Mouse (Mus musculus): Measurements from ENCODE around the gene Vav1. TPM values are rescaled to one million over a fixed set of nuclear protein-coding genes. Genes with fewer than 3 reads are reported as not detected.

The Vav1 gene
- total RNA-seq (2021) = 1 to 10 TPM; 2.1 to 3.4 TPM
- long read RNA-seq, experiment 1, partial matches to known transcripts = 0 of 1 reads
- long read RNA-seq, experiment 1, other reads (novel, unspliced or antisense) = 1 of 1 reads
- long read RNA-seq, experiment 2, partial matches to known transcripts = 0 of 9 reads
- long read RNA-seq, experiment 2, other reads (novel, unspliced or antisense) = 9 of 9 reads

DNA sequence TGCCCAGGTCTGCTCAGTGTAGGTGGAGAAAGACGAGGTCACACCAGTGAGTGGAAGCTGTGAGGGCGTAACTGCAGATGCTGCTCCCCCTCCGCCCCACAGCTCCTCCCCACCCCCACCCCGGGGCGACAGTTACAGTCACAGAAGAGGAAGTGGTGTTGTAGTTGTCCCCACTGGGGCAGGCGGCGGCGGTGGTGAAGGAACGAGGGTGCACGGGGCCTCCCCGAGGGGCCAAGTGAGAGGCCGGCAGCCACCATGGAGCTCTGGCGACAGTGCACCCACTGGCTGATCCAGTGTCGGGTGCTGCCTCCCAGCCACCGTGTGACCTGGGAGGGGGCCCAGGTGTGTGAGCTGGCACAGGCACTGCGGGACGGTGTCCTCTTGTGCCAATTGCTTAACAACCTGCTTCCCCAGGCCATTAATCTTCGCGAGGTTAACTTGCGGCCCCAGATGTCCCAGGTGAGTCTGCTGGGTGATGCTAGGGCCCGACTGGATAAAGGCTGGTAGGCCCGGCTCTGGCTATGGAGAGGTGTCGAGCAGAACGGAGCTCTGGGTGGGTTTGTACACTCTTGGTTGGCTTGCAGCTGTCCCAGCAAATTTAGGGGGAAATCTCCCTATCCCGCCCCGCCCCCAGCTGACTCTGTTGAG is at the start of gene Vav1:
Gene Vav1, plus strand, starts transcription at position 158 of the 648 bp plus-strand sequence.
- no peak for DNase-seq (ENCODE audit: low spot score in 2 of 2)

- DNase-seq (ENCODE audit: low spot score in 2 of 2) = no peak
These were observed 48.8 kb upstream of the Vav1 start for GRCm38 (mm10) chr17:57229851-57230727.

DNA sequence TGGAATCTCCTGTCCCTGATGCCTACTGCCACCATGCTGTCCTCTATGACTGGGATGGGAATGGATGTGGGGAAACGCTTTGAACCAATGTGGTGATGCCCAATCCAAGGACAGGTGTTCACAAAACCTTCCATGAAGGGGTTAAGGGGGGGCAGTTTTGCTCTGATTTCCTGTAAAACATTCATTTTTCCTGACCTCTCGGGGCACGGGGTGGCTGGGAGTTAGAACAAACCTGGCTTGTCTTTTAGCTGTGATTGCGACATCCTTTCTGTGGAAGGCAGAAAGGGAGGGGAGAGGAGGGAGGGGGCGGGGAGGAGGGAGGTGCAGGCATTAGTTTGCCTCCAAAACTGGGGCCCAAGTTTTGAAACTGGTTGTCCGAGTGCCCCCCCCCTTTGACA is 48.2 kb upstream of the Vav1 start:
- DNase-seq (ENCODE audit: low spot score in 2 of 2) = no peak

DNA sequence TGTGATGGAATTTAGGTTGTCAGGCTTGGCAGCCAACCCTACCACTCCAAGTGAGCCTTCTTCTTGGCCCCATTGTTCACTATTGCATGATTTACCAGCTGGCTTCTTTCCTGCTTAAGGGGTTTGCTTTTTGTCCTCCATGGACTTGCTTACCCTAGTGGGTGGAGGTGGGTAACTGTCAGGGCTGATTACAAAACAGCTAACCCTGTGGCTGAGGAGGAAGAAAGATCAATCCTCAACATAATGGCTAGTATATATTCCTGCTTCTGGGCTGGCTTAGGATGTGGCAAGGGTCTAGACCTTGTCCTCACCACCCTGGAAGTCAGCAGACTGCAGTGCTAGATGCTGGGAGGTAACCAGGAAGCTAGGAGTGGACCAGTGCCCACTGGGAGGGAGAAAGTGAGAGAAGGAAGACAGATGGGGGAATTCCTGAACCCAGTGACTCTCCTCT is 47.6 kb upstream of the Vav1 start:
- no peak for DNase-seq (ENCODE audit: low spot score in 2 of 2)

GRCm38 (mm10) chr17:57232200-57232599 is 46.7 kb upstream of the Vav1 start:
- DNase-seq (ENCODE audit: low spot score in 2 of 2) = no peak

- no peak for DNase-seq (ENCODE audit: low spot score in 2 of 2)
These were observed 45.9 kb upstream of the Vav1 start for GRCm38 (mm10) chr17:57233038-57233437.

DNA sequence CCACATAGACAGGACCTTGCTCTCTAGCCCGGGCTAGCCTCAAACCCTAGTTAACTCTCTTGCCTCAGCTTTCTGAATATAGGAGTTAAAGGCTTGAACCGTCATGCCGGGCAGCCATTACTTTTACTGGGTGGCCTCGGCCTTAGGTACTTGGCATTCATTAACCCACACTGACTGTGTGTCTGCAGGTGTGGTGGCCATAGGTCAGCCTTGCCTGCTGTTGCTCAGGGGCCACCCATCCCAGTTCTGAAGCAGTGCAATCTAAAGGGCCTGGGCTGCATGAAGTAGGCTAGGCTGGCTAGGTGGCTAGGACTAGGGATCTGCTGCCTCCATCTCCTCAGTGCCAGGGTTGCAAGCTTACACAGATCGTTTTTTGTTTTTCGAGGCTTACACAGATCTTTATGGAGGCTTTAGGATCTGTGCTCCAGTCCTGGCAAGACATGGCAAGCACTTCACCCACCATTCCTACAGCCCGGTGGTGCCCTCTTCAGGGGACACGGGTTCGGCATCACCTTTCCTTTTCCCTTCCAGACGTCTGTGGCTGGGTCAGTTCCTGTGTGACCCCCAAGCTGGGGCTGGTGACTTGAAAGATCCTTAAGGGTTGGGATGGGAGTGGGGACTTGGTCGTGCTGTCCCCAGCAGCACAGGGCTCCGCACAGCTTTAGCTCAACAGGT is 44.5 kb upstream of the Vav1 start:
- no peak for DNase-seq (ENCODE audit: low spot score in 2 of 2)

- no peak for DNase-seq (ENCODE audit: low spot score in 2 of 2)
These were observed 43.1 kb upstream of the Vav1 start for GRCm38 (mm10) chr17:57235803-57236202.

GRCm38 (mm10) chr17:57237181-57237580 is 41.7 kb upstream of the Vav1 start:
- DNase-seq (ENCODE audit: low spot score in 2 of 2) = no peak

DNA sequence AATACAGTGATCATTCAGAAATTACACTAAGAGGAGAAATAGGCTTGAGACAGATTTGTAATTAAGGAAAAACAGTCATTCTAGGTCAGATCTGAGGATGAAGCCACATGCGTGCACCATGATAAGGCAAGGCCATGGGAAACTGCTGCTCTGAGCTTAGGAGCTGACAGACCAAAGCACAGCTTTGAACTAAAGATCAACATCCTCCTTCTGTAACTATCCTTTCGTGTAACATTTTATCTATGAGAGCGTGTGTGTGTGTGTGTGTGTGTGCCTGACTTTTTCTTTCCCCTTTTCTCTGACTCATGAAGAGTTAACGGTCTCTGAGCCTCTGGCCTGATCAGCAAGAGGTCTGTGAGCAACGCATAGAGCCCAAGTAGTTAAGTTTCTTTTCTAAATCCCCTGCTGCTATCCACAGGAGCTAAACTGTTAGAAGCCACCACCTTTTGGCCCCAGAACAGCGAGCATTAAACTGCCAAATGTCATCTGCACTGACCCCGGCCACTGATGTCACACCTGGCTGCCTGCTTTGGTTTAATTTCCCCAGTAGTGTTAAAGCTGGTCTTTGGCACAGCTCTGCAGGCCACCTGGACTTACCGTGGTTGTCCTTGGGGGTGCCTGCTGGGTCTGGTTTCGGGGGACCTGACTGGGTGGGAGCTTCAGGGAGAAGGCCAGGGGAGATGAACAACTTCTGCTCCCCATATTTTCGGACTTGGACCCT is 35.1 kb upstream of the Vav1 start:
- DNase-seq (ENCODE audit: low spot score in 2 of 2) = no peak

GRCm38 (mm10) chr17:57245311-57245929 is 33.5 kb upstream of the Vav1 start:
- DNase-seq (ENCODE audit: low spot score in 2 of 2) = no peak

- no peak for DNase-seq (ENCODE audit: low spot score in 2 of 2)
These were observed 32.1 kb upstream of the Vav1 start for GRCm38 (mm10) chr17:57246663-57247392.

DNA sequence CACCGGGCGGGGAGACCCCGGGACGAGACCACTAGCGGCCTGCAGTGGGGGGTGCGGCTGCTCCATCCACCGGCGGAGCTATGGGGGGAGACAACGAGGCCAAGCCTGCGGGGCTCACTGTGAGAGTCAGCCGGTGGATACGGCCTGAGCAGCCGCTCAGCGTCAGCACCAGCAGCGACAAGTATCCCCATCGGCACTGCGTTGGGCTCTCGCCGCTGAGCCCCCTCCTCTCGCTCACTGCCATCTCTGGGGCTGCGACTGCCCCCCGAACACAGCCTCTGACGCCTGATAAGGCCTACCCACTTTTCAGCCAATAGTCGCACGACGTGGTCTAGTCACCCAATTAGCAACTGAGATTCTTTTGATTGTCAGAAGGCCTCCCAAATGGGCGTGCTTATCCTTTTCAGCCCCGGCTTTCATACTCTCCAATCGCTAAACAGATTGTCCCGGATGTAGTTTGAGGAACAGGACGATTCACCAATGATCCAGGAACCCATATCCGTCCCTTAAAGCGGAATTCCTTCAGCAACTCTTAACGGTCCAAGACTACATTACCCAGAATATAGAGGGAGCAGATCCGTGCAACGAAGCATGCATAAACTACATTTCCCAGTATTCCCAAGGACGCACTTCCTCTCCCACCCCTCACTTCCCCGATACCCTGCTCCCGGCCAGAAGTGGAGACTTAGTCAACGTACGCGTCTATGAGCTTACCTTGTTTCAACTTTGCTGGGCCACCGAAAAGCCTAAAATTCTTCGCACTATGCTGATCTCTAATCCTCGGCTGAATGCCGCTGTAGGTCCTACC is 31.3 kb upstream of the Vav1 start:
- peak; percentile 63 to 84 for DNase-seq (ENCODE audit: low spot score in 2 of 2)

GRCm38 (mm10) chr17:57248201-57248699 is 30.6 kb upstream of the Vav1 start, which contains the start of gene Gpr108:
Gpr108 (minus strand) TSS chr17:57248446.
- peak; percentile 63 to 81 for DNase-seq (ENCODE audit: low spot score in 2 of 2)

GRCm38 (mm10) chr17:57248771-57249170 is 30.1 kb upstream of the Vav1 start:
- DNase-seq (ENCODE audit: low spot score in 2 of 2) = no peak

DNA sequence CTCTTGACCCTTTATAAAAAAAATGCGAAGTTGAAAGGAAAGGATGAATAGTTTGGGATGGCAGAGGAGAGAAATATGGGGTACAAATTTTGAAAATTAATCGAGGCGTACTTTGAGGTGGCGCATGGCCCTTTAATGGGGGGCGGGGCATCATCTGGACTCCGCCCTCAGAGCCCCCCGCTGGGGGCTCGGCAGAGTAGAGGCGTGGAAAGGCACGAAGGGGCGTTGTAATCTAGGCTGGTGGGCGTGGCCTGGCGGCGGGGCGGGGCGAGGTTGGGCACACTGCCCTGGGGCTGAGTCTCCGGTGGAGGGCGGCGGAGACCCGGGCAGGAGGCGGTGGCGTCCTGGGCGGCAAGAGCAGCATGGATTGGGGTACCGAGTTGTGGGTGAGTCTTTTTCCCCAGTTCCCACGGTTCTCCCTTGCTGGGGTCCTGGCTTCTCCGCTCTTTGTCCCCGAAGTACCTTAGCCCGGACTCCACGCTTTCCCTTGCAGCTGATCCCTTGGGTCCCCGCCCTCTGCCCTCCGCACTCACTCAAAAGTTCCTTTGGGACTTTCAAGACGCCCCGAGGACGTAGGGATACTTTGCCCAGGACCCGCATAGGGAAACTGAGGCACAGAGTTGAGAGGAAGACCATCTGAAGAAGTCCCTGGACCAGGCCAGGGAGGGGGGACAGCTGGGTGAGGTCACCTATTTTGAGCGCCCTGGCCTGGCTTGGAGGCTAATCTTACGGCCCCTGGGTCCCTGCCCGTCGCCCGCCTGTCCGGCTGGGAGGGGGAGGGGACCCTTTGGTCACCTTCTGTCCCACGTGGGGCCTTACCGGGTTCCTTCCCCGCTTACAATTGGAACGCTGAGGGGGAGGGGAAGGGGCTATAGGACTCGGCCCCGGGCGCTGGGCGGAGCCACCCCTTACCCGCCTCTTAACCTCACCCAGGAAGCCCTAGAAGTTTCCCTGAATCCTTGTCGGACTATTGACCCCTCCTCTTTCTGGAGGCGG is 29.4 kb upstream of the Vav1 start, which contains the start of gene Trip10:
Gene Trip10, plus strand, starts transcription at position 270 of the 996 bp plus-strand sequence.
- peak; percentile 98 for DNase-seq (ENCODE audit: low spot score in 2 of 2)

Data from gastrocnemius, postnatal 4 days (tissue).